Mouse (Mus musculus) retina, postnatal 7 days (tissue): ENCODE data around the gene Aldh3a1.
"Not testable (repeated sequence)": the region's sequence is repeated elsewhere in the genome, so short reads cannot be mapped to it uniquely, and the experiment has no call there.

Experiments used
- DNase-seq: peaks from one replicate; pipeline ENCODE4 v3.0.0-alpha.2; 2012; ENCODE audit warnings: low read depth, low spot score

The Aldh3a1 gene

DNA sequence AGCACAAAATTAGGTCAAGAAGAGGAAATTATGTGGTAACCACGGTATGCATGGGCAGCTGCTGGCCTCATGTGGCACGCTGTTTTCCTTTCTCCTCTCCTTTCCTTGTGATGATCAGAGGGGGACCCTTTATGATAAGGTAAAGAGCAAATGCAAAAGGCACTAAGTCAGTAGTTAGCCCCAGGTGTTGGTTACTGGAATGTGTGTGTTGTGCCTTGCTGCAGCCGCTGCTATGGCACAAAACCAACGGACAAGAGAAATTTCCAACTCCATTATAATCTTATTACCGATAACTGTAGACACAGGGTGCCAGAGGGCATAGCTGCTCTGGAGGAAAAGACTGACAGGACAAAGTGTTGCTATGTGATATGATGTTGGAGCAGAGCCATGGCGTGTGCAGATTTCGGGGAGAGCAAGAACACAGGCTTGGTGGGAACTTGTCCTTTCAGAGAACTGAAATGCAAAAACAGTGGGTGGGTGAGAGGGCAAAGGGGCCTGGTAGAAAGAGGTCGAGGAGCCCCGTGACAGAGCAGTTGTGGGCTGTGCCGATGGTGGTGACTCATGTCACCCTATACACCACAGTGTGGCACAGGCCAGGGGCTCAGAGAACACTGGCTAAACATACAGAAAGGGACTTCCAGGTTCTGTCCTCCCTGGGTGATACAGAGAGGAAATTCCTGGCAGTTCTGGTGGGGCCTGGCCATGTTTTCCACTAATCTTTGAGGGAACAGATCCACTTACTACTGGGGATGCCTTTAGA is at the start of gene Aldh3a1:
Gene Aldh3a1 (plus strand): TSS at position 51 of the 760 bp plus-strand sequence.
- DNase-seq = no peak

DNA sequence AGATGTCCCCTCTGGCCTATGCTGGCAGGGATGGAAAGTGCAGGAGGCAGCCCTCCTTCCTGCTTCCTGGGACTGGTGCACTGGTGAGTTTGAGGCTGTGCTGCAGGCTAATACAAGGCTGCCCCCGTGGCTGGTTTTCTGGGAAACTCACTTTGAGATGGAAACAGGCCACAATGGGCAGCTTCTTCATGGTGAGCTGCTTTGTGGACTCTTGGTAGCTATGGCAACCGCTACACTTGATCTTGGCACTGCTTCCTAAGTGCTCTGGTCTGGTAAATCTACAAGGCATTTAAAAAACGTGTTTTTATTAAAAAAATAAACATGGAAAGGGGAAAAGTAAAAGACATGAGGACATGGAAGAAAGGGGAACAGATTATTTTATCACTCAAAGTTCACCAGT is 49.2 kb upstream of the Aldh3a1 start:
- DNase-seq = no peak

- DNase-seq = no peak
Observed at GRCm38 (mm10) chr11:61159796-61160732, 47.3 kb upstream of the Aldh3a1 start.

DNA sequence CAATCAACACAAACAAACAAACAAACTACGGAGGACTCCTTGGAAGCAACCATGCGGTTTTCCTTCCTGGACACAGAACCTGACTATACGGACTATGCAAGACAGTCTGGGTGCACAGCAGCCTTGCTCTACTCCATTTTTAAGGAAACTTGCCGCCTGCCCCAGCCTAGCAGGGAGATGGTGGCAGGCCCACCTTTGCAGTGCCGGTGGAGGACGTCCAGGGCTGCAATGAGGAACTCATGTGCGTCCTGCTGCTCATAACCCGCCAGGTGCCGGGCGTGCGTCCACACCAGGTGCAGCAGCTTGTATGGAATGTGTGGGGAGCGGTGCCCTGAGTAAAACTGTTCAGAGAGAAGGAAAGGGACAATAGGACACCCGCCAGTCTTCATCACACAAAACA is 46.2 kb upstream of the Aldh3a1 start:
- no peak for DNase-seq

GRCm38 (mm10) chr11:61162776-61163175 is 44.6 kb upstream of the Aldh3a1 start:
- no peak for DNase-seq

- no peak for DNase-seq
Observed at GRCm38 (mm10) chr11:61163341-61163740, 44.0 kb upstream of the Aldh3a1 start.

- DNase-seq = no peak
Observed at GRCm38 (mm10) chr11:61164366-61164765, 43.0 kb upstream of the Aldh3a1 start.

DNA sequence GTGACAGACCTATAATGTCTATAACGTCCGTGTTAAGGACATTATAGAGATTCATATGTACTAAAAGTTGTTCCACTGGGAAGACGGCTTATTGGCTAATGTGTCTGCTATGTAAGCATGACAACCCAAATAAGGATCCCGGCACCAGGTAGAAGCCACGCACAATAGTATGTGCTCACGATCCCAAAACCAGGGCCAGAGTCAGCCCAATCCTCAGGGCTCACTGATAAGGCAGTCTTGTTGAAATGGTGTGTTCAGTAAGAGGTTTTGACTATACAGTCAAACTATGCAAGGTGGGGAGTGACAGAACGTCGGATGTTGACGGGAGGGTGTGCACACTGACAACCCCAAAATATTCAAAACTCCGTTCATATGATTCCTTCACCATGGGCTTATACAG is 42.5 kb upstream of the Aldh3a1 start:
- no peak for DNase-seq

DNA sequence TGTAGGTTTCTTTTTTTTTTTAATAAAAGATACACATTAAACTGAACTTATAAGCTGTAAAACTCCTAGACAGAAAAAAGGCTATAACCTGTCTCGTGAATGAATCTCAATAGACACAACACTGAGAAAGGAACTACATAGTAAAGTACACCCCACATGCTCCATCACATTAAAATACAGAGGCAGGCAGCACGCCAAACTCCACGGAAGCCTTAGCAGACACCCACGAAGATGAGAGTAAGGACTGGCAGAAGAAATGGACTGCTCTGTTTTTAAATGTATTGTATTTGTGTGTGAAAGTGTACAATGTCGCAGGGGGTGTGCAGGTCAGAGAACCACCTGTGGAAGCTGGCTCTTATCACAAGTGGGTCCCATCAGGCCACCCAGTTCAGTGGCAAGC is 37.2 kb upstream of the Aldh3a1 start:
- DNase-seq = no peak

- DNase-seq = not testable (repeated sequence)
Observed at GRCm38 (mm10) chr11:61173477-61173876, 33.9 kb upstream of the Aldh3a1 start.

DNA sequence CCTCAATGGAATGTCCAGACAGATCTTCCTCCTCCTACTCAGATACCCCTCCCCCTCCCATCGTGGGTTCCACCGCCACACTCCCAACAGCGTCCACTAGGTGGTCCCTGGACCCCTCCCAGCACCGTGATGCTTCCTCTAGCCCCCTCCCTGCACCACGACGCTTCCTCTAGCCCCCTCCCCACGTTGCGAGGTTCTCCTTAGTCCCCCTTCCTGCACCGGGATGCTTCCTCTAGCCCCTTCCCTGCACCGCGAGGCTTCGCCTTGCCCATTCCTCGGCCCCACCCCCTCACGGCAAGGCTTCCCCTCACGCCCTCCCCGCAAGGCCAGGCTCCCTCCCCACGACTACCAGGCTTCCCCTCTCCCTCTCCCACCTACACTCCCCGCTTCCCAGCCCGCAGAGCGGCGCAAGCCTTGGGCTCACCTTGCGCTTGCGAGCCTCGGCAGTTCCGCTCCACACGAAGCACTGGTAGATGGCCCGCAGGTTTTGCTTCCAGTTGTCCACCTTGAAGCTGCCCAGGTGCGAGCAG is 33.0 kb upstream of the Aldh3a1 start:
- DNase-seq = peak; percentile 65

- peak; percentile 99 for DNase-seq
Observed at GRCm38 (mm10) chr11:61174821-61175658, 32.3 kb upstream of the Aldh3a1 start, which contains the start of gene Usp22. Usp22 (minus strand) TSS chr11:61175055.

DNA sequence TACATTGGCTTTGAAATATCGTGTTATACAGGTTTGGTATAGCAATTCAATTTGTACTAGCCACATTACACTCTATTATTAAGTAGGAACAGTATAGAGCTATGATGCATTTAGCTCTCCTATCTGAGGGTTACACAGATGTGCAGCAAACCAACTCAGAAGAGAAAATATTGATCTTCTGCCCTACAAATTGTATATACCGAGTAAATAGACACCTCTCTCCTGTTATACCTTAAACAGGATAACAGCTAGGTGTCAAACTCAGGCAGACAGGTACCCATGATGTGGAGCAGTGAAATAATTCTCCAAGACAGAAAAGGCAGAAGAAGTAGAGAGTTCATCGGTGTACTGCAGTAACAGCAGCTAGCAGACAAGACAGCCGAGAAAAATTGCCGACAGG is 31.6 kb upstream of the Aldh3a1 start:
- DNase-seq = no peak

DNA sequence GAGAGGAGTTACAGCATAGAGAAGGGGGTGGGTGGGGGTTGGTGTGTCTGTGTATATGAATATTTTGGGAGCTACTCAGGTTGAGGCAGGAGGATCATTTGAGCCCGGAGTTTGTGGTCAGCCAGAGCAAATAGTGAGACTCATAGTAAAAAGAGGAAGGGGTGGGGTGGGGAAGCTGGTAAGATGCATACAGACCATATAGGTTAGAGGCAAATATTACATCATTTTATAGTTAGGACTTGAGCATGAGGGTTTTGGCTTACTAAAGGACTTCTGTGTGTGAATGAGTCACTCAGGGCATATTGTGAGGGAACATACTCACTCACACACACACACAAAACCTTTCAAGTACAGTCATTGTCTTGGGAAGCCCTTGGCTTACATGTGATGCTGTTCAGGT is 31.0 kb upstream of the Aldh3a1 start:
- DNase-seq = no peak

DNA sequence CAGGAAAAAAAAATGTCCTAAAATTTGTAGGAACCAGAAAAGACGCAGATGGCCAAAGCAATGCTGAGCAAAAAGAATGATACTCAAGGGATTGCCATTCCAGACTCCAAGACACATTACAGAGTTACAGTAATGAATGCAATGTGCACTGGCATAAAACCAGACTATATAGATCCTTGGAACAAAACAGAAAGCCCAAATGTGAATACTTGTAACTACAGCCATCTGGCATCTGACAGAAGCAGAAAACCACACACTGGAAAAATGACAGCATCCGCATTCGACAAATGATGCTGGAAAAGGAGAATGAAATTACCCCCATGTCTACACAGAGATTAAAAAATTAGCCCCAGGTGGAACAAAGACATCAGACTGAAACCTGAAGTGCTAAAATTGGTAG is 27.0 kb upstream of the Aldh3a1 start:
- DNase-seq = no peak

DNA sequence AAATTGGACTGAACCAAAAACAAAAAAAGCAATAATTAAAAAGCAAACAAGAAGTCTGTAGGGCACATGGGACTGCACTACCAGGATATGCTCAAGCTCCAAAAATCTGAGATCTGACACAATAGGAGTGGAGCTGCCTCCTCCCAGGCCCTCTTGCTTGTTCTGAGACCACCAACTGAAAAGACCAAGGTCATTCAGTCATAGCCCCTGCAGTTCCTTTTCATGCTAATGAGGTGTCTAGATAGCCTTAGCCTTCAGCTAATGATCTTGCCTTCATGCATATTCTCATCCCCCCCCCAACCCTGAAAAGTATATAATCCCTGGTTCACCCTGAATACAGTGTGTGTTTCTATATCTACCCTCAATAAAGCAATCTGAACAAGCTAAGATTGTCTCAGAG is 25.7 kb upstream of the Aldh3a1 start:
- DNase-seq = no peak

GRCm38 (mm10) chr11:61183820-61184219 is 23.5 kb upstream of the Aldh3a1 start:
- DNase-seq = no peak

DNA sequence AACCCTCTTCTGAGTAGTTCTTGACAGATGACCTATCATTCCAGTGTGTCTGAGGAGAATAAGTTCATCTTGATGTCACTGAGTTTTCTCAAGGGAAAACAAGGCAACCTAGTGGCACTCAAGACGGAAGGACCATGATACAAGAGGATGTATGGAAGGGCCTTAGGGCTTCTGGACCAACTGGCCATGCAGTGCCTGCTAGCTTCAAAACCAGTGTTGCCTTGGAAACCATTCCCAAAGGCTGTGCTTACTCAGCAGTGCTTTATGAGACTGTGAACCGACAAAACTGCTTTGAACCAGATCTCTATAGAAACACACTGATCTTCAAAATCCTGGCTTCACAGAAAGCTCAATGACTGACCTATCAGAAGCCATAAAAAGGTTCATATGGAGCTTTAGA is 16.6 kb upstream of the Aldh3a1 start:
- DNase-seq = no peak

DNA sequence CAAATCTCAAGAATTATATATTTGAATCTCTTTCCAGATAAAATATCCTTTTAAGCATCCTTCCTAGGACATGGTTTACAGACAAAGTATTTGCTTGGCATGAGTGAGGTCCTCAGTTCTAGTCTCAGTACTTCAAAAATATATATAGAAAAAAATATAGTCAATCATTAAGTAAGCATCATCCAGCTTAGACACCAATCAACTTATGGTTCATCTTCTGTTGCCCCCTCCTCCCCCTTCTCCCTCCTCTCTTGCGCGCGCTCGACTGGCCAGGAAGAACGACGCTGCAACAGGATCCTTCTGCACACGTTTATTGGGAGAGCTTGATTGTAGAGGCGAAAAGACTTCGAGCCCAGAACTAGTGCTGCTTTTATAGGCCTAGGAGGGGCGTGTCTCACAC is 15.2 kb upstream of the Aldh3a1 start:
- not testable (repeated sequence) for DNase-seq

DNA sequence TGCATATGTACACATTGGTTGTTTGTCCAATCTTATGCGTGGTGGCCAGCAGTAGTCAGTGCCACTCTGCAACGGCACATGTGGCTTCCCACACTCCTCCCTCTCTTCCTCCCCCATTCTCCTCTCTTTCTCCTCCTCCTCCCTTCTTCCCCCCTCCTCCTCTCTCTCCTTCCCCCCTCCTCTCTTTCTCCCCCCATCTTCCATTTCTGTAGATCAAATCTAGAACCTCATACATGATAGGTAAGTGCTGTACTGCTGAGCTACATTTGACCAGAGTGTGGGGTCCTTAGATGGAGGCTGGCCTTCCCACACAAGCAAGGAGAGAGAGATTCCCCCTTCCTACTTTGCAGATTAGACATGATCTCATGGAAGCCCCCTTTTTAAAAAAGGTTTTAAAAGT is 14.6 kb upstream of the Aldh3a1 start:
- no peak for DNase-seq

GRCm38 (mm10) chr11:61193392-61193791 is 13.9 kb upstream of the Aldh3a1 start:
- DNase-seq = peak; percentile 75
